9 mouse cellular contexts compared by ENCODE assay signal in genomic region chr6:4904055-4904450, GRCm38 (mm10). TPM values are rescaled to one million over a fixed set of nuclear protein-coding genes. Genes with fewer than 3 reads are reported as not detected.
DNase-seq lines count a peak whose midpoint lies in the region; ATAC-seq and TF ChIP-seq lines count a peak whose summit lies in the region.
"Had no signal": no experiment of that assay in that cellular context is flagged by ENCODE, and none has a peak within 500 bp of the region (broad histone marks: within the 10 kb centered on the region; RNA-seq: fewer than 3 reads in every experiment).

No protein-coding gene starts in this region.

- H3K27me3 ChIP-seq in heart, embryonic 10.5 days (ENCODE audit: insufficient read depth, poor library complexity, severe bottlenecking): no peaks in the 10 kb centered on the region
- no peaks in the 10 kb centered on the region for H3K27me3 ChIP-seq in lung, embryonic 16.5 days (ENCODE audit: control insufficient read depth, insufficient read depth, low read depth, low read length)
- no peaks in the 10 kb centered on the region for H3K27me3 ChIP-seq in stomach, embryonic 15.5 days (replicated peaks)

- peaks cover 35% of the 10 kb centered on the region for H3K4me1 ChIP-seq in heart, embryonic 10.5 days
- H3K4me1 ChIP-seq in lung, embryonic 16.5 days (replicated peaks; ENCODE audit: control insufficient read depth, insufficient read depth, low read length): peaks cover 4% of the 10 kb centered on the region; the same call in 1 of the 2 replicates
- peaks cover 4% of the 10 kb centered on the region; the same call in 1 of the 2 replicates for H3K4me1 ChIP-seq in stomach, embryonic 15.5 days

- H3K9ac ChIP-seq in lung, embryonic 16.5 days (ENCODE audit: low read length): peak overlapping the region; percentile 86
- peak overlapping the region; percentile 78; the same call in 1 of the 2 replicates for H3K9ac ChIP-seq in stomach, embryonic 15.5 days

- H3K9me3 ChIP-seq in heart, embryonic 10.5 days: no peaks in the 10 kb centered on the region
- no peaks in the 10 kb centered on the region for H3K9me3 ChIP-seq in lung, embryonic 16.5 days (ENCODE audit: control insufficient read depth, low read length)
- no peaks in the 10 kb centered on the region for H3K9me3 ChIP-seq in stomach, embryonic 15.5 days

- whole genome bisulfite sequencing in heart, embryonic 10.5 days: 8% methylated on average over 9 of the region's 9 CpGs
- under 1% methylated on average over 9 of the region's 9 CpGs for WGBS in lung, embryonic 16.5 days
- WGBS in stomach, embryonic 15.5 days: 5% methylated on average over 9 of the region's 9 CpGs

- peak; percentile 14; the same call in 1 of the 2 replicates for ATAC-seq in lung, embryonic 16.5 days (ENCODE audit: low read depth)
- no peak for ATAC-seq in stomach, embryonic 15.5 days (ENCODE audit: insufficient read depth, low FRiP score, low read depth)

- peak overlapping the region; percentile 66 for H3K4me2 ChIP-seq in lung, embryonic 16.5 days (ENCODE audit: low read depth, low read length)
- peak overlapping the region; percentile 84 for H3K4me2 ChIP-seq in stomach, embryonic 15.5 days

- H3K4me3 ChIP-seq in layer of hippocampus, adult 2 months: peak overlapping the region; percentile 90
- H3K4me3 ChIP-seq in heart, embryonic 10.5 days: peak overlapping the region; percentile 85
- H3K4me3 ChIP-seq in lung, embryonic 16.5 days (ENCODE audit: low read length): peak overlapping the region; percentile 69
- peak overlapping the region; percentile 67 for H3K4me3 ChIP-seq in stomach, embryonic 15.5 days (replicated peaks)

- TF ChIP-seq CTCF in layer of hippocampus, adult 2 months (conservative IDR thresholded peaks at IDR 0.05): no peak

- H3K27ac ChIP-seq in layer of hippocampus, adult 2 months: peak overlapping the region; percentile 97
- H3K27ac ChIP-seq in heart, embryonic 10.5 days: peak overlapping the region; percentile 99
- peak overlapping the region; percentile 89 for H3K27ac ChIP-seq in lung, embryonic 16.5 days (ENCODE audit: low read length)
- H3K27ac ChIP-seq in stomach, embryonic 15.5 days: peak overlapping the region; percentile 88

- H3K36me3 ChIP-seq in heart, embryonic 10.5 days: peaks cover 9% of the 10 kb centered on the region; the same call in 1 of the 2 replicates
- H3K36me3 ChIP-seq in lung, embryonic 16.5 days (ENCODE audit: control insufficient read depth, insufficient read depth, low read length): no peaks in the 10 kb centered on the region
- no peaks in the 10 kb centered on the region for H3K36me3 ChIP-seq in stomach, embryonic 15.5 days

- peak in 1 of 2 experiments; percentile 23 for DNase-seq in layer of hippocampus, adult 2 months (ENCODE audit: low spot score in 2 of 2)
- DNase-seq in layer of hippocampus, adult 8-10 months (ENCODE audit: low spot score in 2 of 2): no peak
- peak; percentile 61 for DNase-seq in brain, adult 2 months (ENCODE audit: low read depth, low spot score)
- DNase-seq in heart, embryonic 10.5 days (ENCODE audit: low spot score): no peak
- DNase-seq in kidney, adult 9 months: peak; percentile 10
- no peak for DNase-seq in thymus, postnatal 25 days

RNA-seq across cellular contexts. Expression of gene Ppp1r9a, which starts 1.3 kb away (rescaled TPM):
- total RNA-seq in layer of hippocampus, adult 2 months (2021): 100 to 1,000 TPM; 171 TPM
- 100 to 1,000 TPM; 151 to 181 (median 164) TPM for total RNA-seq in layer of hippocampus, adult 8-10 months (2022)
- 19.3 and 21.4 TPM in 2 replicates for polyA plus RNA-seq in heart, embryonic 10.5 days (2016; fragmentation: Nextera tagmentation; extraction: Ambion mirVana)
- 15.4 and 16.2 TPM in 2 replicates for polyA plus RNA-seq in lung, embryonic 16.5 days (2015; fragmentation: Nextera tagmentation; extraction: Ambion mirVana)
- polyA plus RNA-seq in stomach, embryonic 15.5 days (2015; fragmentation: Nextera tagmentation; extraction: Ambion mirVana): 16.6 and 18.2 TPM in 2 replicates
- total RNA-seq: MEL had no signal

Comparison
In these comparisons a context has a peak if more than half of its experiments do, and no peak if none do; other contexts are left out.
1. DNase-seq: peak in brain, adult 2 months (single experiment) and kidney, adult 9 months (single experiment); none in layer of hippocampus, adult 8-10 months (0 of 2), heart, embryonic 10.5 days (single experiment) and thymus, postnatal 25 days (single experiment).
2. Peak in every context shown above with its lines, with median percentiles within 50 percentile points of each other: H3K27ac ChIP-seq and H3K4me3 ChIP-seq.